Mouse (Mus musculus) megakaryocyte progenitor cell, adult 5-6 weeks (primary cell): ENCODE measurements around the gene Dazap2. TPM values are rescaled to one million over a fixed set of nuclear protein-coding genes. Genes with fewer than 3 reads are reported as not detected.
A peak's percentile ranks its signal among the peaks of the same experiment; 100 is the strongest.
"Not testable (repeated sequence)": the region's sequence is repeated elsewhere in the genome, so short reads cannot be mapped to it uniquely, and the experiment has no call there.

Experiments used
- ATAC-seq: replicated peaks from 2 replicates; pipeline ENCODE4 v1.8.0; 2016; ENCODE audit warnings: mild to moderate bottlenecking, moderate TSS enrichment, inconsistent platforms; ENCODE audit not compliant: poor library complexity
- total RNA-seq, 2 experiments: library from RNA; stranded (forward) in 1 of 2; stranded (reverse) in 1 of 2; fragments of 157-497, 149-512 nt in 1 of 2; fragments of 200-1000 nt in 1 of 2; gene quantifications; 2 replicates each; pipeline versions ENCODE4 v1.2.3 to v1.2.4; 2015 to 2017

Gene Dazap2
- total RNA-seq, 2 experiments from 2014 or later = 136 to 357 TPM

DNA sequence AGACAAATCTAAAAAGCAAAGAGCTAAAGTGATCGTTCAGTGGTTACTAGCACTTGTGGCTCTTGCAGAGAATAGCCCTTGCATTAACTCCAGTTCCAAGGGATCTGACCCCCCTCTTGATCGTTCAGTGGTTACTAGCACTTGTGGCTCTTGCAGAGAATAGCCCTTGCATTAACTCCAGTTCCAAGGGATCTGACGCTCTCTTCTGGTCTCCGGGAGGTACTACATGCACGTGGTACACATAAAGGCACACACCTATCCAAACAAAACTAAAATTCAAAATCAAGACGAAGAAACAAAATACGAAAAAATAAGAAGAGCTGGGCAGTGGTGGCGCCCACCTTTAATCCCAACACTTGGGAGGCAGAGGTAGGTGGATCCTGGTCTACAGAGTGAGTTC, 8.5 kb upstream of the Dazap2 start:
- ATAC-seq = peak; percentile 52

DNA sequence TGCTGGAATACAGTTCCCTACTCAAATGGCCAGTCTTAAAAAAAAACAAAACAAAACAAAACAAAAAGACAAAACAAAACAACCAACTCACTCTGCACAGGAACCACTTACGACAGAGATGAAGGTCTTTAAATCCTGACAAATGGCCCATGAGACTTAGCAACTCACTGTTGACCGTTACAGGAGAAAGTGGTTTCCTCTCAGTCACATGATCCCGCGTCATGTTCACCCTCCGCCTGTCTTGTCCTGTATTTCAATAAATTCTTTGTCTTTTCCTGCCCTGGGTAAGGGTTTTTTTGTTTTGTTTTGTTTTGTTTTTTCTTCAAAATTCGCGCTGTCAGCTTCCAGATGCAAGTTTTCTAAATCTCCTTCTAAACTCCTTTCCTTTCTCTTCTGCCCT, 3.2 kb upstream of the Dazap2 start:
- no peak for ATAC-seq

- ATAC-seq = no peak
These were observed 2.7 kb upstream of the Dazap2 start for GRCm38 (mm10) chr15:100612432-100612831.

DNA sequence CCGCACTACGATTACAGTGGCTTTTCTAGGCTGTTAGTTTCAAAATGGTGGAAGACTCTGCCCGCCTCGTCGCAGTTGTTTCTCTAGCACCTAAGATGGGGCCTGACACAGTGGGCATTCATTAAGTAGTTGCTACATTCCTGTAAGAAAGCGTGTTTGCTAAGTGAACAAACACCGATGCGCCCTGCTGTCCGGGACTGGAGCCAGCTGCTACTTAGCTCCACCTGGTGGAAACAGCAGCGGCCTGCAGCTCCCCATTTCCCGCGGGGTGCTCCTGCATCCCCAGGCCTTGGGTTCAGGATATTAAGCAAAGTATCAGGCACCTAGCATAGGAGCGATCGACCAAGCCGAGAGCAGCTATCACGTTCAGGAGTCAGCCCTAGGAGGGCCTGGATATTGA, 1.6 kb upstream of the Dazap2 start:
- peak; percentile 45 for ATAC-seq

GRCm38 (mm10) chr15:100614218-100614995, 742 bp upstream of the Dazap2 start:
- ATAC-seq = peak; percentile 24

DNA sequence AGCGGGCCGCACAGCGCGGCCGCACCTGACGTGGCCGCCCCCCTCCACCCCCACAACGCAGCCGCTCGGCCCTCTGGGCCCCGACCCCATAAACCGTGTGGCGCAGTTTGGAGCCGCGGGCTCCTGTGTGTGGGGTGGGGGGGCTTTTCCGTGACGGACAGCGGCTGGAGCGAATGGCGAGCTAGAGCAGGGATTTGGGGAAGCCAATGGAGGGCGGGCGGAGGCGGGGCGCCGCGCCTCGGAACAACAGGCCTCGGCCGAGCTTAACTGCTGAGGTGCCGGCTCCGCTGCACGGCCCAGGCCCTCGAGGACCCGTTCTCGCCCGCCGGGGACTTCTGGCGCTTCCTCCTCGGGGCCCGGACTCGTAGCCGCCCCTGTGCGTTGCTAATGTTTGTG, 674 bp downstream of the Dazap2 start:
- ATAC-seq = peak; percentile 54

DNA sequence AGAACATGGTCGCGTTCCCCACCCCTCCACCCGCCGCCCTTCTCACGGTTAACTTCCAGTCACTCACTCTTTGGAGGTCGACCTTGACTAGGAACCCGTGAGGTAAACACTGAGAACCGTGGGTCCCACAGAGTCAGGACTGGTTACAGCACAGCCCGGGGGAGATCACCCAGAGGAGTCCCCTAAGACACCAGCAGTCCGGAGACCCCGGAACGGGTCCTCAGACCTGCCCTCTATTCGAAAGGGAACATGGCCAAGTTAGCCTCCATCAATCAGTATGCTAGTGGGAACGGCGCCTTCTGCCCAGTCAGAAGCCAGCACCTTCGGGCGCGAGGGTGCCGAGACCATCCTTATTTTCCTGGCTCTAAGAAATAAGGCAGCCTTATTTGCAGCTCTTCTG, 1.1 kb downstream of the Dazap2 start:
- ATAC-seq = no peak

- ATAC-seq = no peak
These were observed 4.1 kb downstream of the Dazap2 start for GRCm38 (mm10) chr15:100619200-100619599.

- ATAC-seq = not testable (repeated sequence)
These were observed 6.5 kb downstream of the Dazap2 start for GRCm38 (mm10) chr15:100621671-100622070.

DNA sequence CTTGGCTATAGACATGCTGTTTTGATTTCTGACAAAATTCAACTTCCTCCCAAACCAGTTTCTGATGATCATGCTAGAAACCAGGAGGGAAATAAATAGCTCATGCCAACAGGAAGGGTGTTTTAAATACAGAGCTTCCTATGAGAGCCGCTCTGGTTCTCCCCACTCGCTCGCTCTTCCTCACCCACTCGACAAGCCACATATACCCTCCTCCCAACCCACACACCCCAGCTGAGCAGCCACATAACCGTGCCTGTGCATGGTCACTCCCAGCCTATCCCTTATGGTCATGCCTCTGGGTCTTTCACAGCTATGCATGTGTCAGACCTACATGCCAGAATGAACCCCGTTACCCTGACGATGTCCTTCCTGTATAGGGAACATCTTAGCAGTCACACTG, 7.0 kb downstream of the Dazap2 start:
- ATAC-seq = peak; percentile 45

- ATAC-seq = no peak
These were observed 8.6 kb downstream of the Dazap2 start for GRCm38 (mm10) chr15:100623754-100624153.

GRCm38 (mm10) chr15:100624435-100624834, 9.3 kb downstream of the Dazap2 start:
- ATAC-seq = no peak

GRCm38 (mm10) chr15:100627287-100627686, 12.1 kb downstream of the Dazap2 start:
- peak; percentile 53 for ATAC-seq

GRCm38 (mm10) chr15:100627774-100628370, 12.7 kb downstream of the Dazap2 start:
- no peak for ATAC-seq

GRCm38 (mm10) chr15:100628797-100629196, 13.6 kb downstream of the Dazap2 start:
- no peak for ATAC-seq

DNA sequence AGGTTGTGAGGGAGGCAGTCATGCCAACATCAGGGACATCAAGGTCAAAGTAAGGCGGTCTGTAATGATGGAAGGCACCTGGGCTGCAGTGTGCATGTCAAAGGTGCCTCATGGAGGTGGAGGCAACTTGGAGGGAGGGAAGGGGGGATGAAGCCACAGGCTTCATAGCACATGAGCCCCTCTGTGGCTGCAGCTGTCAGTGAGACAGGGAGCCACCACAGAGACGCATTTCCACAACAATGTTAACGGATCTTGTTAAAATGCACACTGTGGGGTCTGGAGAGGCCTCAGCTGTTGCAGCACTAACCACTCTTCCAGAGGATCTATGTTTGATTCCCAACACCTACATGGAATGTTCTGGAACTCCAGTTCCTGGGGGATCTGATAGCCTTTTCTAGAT, 15.0 kb downstream of the Dazap2 start:
- ATAC-seq = no peak

DNA sequence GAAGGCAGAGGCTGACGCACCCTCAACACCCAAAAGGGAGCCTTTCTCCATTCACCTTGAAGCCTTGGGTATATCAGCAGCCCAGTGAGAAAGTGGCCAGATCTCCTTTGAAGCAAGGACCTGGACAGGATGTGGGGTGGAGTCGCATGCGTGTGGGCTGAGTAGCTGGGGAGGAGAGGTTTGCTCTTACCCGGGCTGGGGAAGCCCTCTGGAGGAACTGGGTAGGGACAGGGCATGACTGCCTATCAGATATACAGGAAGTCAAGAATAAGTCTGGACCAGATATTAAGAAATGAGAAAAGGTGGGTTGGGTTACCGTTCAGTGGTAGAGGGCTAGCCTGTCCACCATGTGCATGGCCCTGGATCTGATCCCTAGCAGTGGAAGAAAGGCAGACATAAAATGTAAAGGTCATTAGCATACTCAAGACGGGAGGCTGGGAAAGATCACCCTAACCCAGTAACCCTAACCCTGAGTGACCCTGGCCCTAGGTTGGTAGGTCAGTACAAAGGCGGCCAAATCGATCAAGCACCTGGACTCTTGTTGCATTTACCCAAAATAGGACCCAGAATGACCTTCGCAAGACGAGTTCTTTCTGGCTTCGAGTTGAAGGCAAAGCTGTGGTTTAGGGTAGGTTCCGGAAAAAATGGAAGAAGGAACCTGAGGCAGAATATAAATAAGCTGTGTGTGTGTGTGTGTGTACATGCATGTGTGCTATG, 16.5 kb downstream of the Dazap2 start:
- peak; percentile 63 for ATAC-seq

DNA sequence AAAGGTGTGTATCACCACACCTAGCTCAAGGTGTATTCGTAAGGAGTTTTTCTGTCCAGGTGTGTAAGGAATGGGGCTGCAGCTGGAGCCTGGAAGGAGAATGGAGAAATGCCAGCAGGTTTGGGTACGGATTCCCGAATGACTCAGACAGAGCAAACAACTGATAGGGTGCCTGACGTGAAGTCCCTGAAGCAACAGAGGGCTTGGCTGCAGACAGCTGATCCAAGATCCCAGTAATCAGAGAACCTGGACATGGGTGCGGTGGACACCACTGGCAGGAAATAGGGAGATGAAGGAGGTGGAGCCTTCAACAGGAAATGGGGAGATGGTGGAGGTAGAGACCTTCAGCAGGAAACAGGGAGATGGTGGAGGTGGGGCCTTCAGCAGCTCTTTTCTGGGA, 17.2 kb downstream of the Dazap2 start:
- no peak for ATAC-seq

- ATAC-seq = no peak
These were observed 18.2 kb downstream of the Dazap2 start for GRCm38 (mm10) chr15:100633341-100633740.

GRCm38 (mm10) chr15:100635239-100635638, 20.1 kb downstream of the Dazap2 start:
- ATAC-seq = peak; percentile 9

DNA sequence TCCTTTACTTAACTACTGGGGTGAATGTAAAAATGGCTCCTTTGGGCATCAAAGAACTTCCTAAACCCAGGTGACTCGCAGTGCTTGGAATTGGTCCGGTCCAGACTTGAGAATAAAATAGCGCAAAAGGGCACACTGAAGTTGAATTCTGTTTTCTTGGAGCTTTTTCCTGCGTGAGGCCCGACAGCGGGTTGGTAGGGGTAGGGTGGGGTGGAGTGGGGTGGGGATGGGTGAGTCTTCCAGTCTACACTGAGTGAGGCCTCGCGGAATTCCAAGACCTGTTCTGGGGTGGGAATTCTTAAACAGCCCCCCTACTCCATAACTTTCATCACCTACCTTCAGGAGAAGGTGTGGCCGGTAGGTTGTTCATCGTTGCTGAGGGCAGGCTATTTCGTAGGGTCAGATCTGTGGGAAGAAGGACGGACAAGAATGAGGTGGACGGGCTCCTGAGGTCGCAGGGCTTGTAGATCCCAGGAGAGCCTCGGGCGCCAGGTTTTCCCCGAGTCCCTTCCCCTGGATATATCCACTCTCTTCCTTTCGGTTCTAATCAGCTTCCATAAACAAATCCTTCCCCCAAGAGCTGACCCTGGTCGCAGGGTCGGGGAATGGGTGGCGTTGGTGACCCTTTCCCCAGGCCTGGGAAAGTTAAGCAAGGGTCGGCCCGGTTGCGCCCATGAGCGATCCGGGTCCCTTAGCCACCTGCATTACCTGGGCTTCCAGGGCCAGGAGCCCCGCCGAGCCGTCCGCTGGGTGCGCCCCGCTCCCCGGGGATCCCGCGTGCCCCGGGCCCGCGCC, 20.9 kb downstream of the Dazap2 start:
- no peak for ATAC-seq
